9 mouse cellular contexts compared by ENCODE assay signal in the genomic region with DNA sequence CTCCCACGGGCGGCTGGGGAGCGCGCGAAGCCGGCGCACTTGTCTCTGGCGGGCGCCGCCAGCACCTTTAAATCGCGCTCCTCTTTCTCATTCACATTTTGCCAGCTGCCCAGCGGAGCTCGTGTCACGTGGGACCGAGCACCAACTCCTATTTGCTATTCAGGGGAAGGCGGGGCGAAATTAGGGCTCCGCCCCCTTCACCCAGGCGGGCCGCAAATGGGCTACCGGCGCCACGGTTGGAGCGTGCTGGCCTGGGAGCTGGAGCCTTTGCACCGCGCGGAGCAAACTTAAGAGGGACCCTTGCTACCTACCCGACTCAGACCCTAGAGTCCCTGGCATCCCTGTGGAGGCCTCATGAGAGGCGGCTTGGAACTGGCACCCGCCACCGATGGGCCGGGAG. TPM values are rescaled to one million over a fixed set of nuclear protein-coding genes. Genes with fewer than 3 reads are reported as not detected.
DNase-seq lines count a peak whose midpoint lies in the region; ATAC-seq lines count a peak whose summit lies in the region.
"Had no signal": no experiment of that assay in that cellular context is flagged by ENCODE, and none has a peak within 500 bp of the region (broad histone marks: within the 10 kb centered on the region; RNA-seq: fewer than 3 reads in every experiment).

A gene (minus strand): TSS at position 60 of the 400 bp plus-strand sequence.

- peak within 1 kb of the TSS; percentile 39 for H3K4me3 ChIP-seq in midbrain, embryonic 11.5 days (ENCODE audit: low read depth, low read length)

- peaks cover 98% of the 10 kb centered on the region for H3K27me3 ChIP-seq in midbrain, embryonic 11.5 days (ENCODE audit: control insufficient read depth, insufficient read depth, low read length)

- 2% methylated on average over 33 of the region's 33 CpGs for WGBS in large intestine, adult 2 months
- WGBS in midbrain, embryonic 11.5 days: under 1% methylated on average over 33 of the region's 33 CpGs

- H3K4me1 ChIP-seq in midbrain, embryonic 11.5 days (ENCODE audit: control insufficient read depth, insufficient read depth, low read length): peaks cover 43% of the 10 kb centered on the region

- H3K4me2 ChIP-seq in midbrain, embryonic 11.5 days: peak within 1 kb of the TSS; percentile 58

- H3K27ac ChIP-seq in midbrain, embryonic 11.5 days (ENCODE audit: low read depth, low read length): no peak within 1 kb of the TSS

- H3K9ac ChIP-seq in midbrain, embryonic 11.5 days (ENCODE audit: low read length): peak within 1 kb of the TSS; percentile 43

- DNase-seq in adrenal gland, adult (ENCODE audit: inconsistent age in 2 of 2, low spot score in 1 of 2): peak; percentile 30 to 73
- DNase-seq in adrenal gland, adult 18-20 months (ENCODE audit: low spot score in 2 of 2): no peak
- DNase-seq in c-Kit-positive CD71-positive TER-119-positive erythroid progenitor cells, embryonic 14.5 days (ENCODE audit: low spot score): peak; percentile 29
- peak; percentile 34 to 59 for DNase-seq in heart, postnatal 14 days
- peak; percentile 7 for DNase-seq in large intestine, adult 2 months (ENCODE audit: low read depth, low spot score)
- DNase-seq in midbrain, embryonic 11.5 days (ENCODE audit: low spot score, missing footprints): peak; percentile 99
- no peak for DNase-seq in right cerebral cortex, postnatal 4 days

- intact Hi-C loops in heart, postnatal 14 days (cut with DNase I): no loop called here

- H3K9me3 ChIP-seq in midbrain, embryonic 11.5 days (ENCODE audit: control insufficient read depth, low read length): no peaks in the 10 kb centered on the region

- no peaks in the 10 kb centered on the region for H3K36me3 ChIP-seq in midbrain, embryonic 11.5 days (ENCODE audit: control insufficient read depth, insufficient read depth, low read length)

- ATAC-seq in midbrain, embryonic 11.5 days (ENCODE audit: low FRiP score): peak; percentile 79
- ATAC-seq in CD4-positive, CD25-positive, alpha-beta regulatory T cell, adult 4 months: no peak

RNA-seq across cellular contexts. Expression of the gene that starts here (rescaled TPM):
- not detected for total RNA-seq in adrenal gland, adult 18-20 months (2021)
- not detected for total RNA-seq in heart, postnatal 14 days (2021)
- polyA plus RNA-seq in large intestine, adult 2 months (2012; rRNA removed): 0.08 and 0.09 TPM in 2 replicates
- 9.6 TPM in 2 replicates for polyA plus RNA-seq in midbrain, embryonic 11.5 days (2014; fragmentation: Nextera tagmentation; extraction: Ambion mirVana)
- not detected for polyA plus RNA-seq in CD4-positive, CD25-positive, alpha-beta regulatory T cell, adult 4 months (2017; shearing (Covaris generic))
- total RNA-seq: heart, postnatal 36 days had no signal

Comparison
In these comparisons a context has a peak if more than half of its experiments do, and no peak if none do; other contexts are left out.
1. DNase-seq: peak in adrenal gland, adult (2 of 2), c-Kit-positive CD71-positive TER-119-positive erythroid progenitor cells, embryonic 14.5 days (single experiment) and midbrain, embryonic 11.5 days (single experiment); none in adrenal gland, adult 18-20 months (0 of 2) and right cerebral cortex, postnatal 4 days (single experiment).
2. Peak in DNase-seq in heart, postnatal 14 days; RNA of the gene not detected or under 1 TPM.
3. Peak in DNase-seq in large intestine, adult 2 months; RNA of the gene not detected or under 1 TPM.